Mouse (Mus musculus): ENCODE measurements around the gene Fbrs. TPM values are rescaled to one million over a fixed set of nuclear protein-coding genes. Genes with fewer than 3 reads are reported as not detected.

The Fbrs gene
- polyA plus RNA-seq, 1 experiment from 2014 or later = 9.0 TPM

- DNase-seq (ENCODE audit: low spot score) = no peak
- Histone ChIP-seq H3K9me3 (no peaks in the 10 kb centered on the region), H3K27ac (replicated peaks) (no peak overlapping the region), H3K4me3 (no peak overlapping the region), H3K27me3 (replicated peaks; ENCODE audit: low read depth, poor library complexity, severe bottlenecking) (no peaks in the 10 kb centered on the region), H3K4me1 (peaks cover 7% of the 10 kb centered on the region; the same call in 1 of the 2 replicates), H3K36me3 (replicated peaks) (peaks cover 79% of the 10 kb centered on the region)
- 96% methylated on average over 4 of the region's 4 CpGs for WGBS
Observed at GRCm38 (mm10) chr7:127466606-127467005, 12.4 kb upstream of the Fbrs start.

GRCm38 (mm10) chr7:127470011-127470715 is 8.8 kb upstream of the Fbrs start:
- 10% methylated on average over 10 of the region's 10 CpGs for WGBS
- peaks cover 18% of the 10 kb centered on the region for H3K4me1 ChIP-seq
- DNase-seq (ENCODE audit: low spot score) = peak; percentile 60
- peaks cover 67% of the 10 kb centered on the region for H3K36me3 ChIP-seq (replicated peaks)
- peak overlapping the region; percentile 92 for H3K4me3 ChIP-seq
- H3K27ac ChIP-seq (replicated peaks) = peak overlapping the region; percentile 95
- no peaks in the 10 kb centered on the region for H3K27me3 ChIP-seq (replicated peaks; ENCODE audit: low read depth, poor library complexity, severe bottlenecking)
- H3K9me3 ChIP-seq = no peaks in the 10 kb centered on the region

- peaks cover 67% of the 10 kb centered on the region for H3K36me3 ChIP-seq (replicated peaks)
- WGBS = under 1% methylated on average over 46 of the region's 46 CpGs
- no peaks in the 10 kb centered on the region for H3K27me3 ChIP-seq (replicated peaks; ENCODE audit: low read depth, poor library complexity, severe bottlenecking)
- H3K4me1 ChIP-seq = peaks cover 18% of the 10 kb centered on the region
- peak overlapping the region; percentile 95 for H3K27ac ChIP-seq (replicated peaks)
- peak overlapping the region; percentile 92 for H3K4me3 ChIP-seq
- H3K9me3 ChIP-seq = no peaks in the 10 kb centered on the region
- DNase-seq (ENCODE audit: low spot score) = peak; percentile 93
Observed at GRCm38 (mm10) chr7:127470743-127471645, 8.0 kb upstream of the Fbrs start.

- 0% methylated on average over 25 of the region's 25 CpGs for WGBS
- no peaks in the 10 kb centered on the region for H3K27me3 ChIP-seq (replicated peaks; ENCODE audit: low read depth, poor library complexity, severe bottlenecking)
- H3K9me3 ChIP-seq = no peaks in the 10 kb centered on the region
- peaks cover 22% of the 10 kb centered on the region for H3K4me1 ChIP-seq
- H3K36me3 ChIP-seq (replicated peaks) = peaks cover 67% of the 10 kb centered on the region
- DNase-seq (ENCODE audit: low spot score) = no peak
- peak overlapping the region; percentile 95 for H3K27ac ChIP-seq (replicated peaks)
- H3K4me3 ChIP-seq = peak overlapping the region; percentile 92
Observed at GRCm38 (mm10) chr7:127471646-127472010, 7.4 kb upstream of the Fbrs start.

- no peak for DNase-seq (ENCODE audit: low spot score)
- 2% methylated on average over 7 of the region's 7 CpGs for WGBS
- H3K27ac ChIP-seq (replicated peaks) = peak overlapping the region; percentile 95
Observed at GRCm38 (mm10) chr7:127472060-127472459, 6.9 kb upstream of the Fbrs start.

GRCm38 (mm10) chr7:127473705-127474104 is 5.3 kb upstream of the Fbrs start:
- H3K4me3 ChIP-seq = 0 out of 2 replicates have a peak overlapping the region, but pooled peaks have one; percentile 6
- no peaks in the 10 kb centered on the region for H3K27me3 ChIP-seq (replicated peaks; ENCODE audit: low read depth, poor library complexity, severe bottlenecking)
- H3K36me3 ChIP-seq (replicated peaks) = peaks cover 52% of the 10 kb centered on the region
- no peaks in the 10 kb centered on the region for H3K9me3 ChIP-seq
- H3K27ac ChIP-seq (replicated peaks) = no peak overlapping the region
- no peak for DNase-seq (ENCODE audit: low spot score)
- WGBS = 87% methylated on average over 5 of the region's 5 CpGs
- H3K4me1 ChIP-seq = peaks cover 33% of the 10 kb centered on the region

More at GRCm38 (mm10) chr7:127472060-127472459, 6.9 kb upstream of the Fbrs start:
- peaks cover 67% of the 10 kb centered on the region for H3K36me3 ChIP-seq (replicated peaks)
- no peaks in the 10 kb centered on the region for H3K27me3 ChIP-seq (replicated peaks; ENCODE audit: low read depth, poor library complexity, severe bottlenecking)
- no peaks in the 10 kb centered on the region for H3K9me3 ChIP-seq
- H3K4me1 ChIP-seq = peaks cover 26% of the 10 kb centered on the region
- peak overlapping the region; percentile 92 for H3K4me3 ChIP-seq

- no peak overlapping the region for H3K27ac ChIP-seq (replicated peaks)
- H3K27me3 ChIP-seq (replicated peaks; ENCODE audit: low read depth, poor library complexity, severe bottlenecking) = no peaks in the 10 kb centered on the region
- H3K4me3 ChIP-seq = no peak overlapping the region
- no peaks in the 10 kb centered on the region for H3K9me3 ChIP-seq
- H3K4me1 ChIP-seq = peaks cover 37% of the 10 kb centered on the region
- 91% methylated on average over 6 of the region's 6 CpGs for WGBS
- peaks cover 44% of the 10 kb centered on the region for H3K36me3 ChIP-seq (replicated peaks)
- no peak for DNase-seq (ENCODE audit: low spot score)
Observed at GRCm38 (mm10) chr7:127474378-127475070, 4.5 kb upstream of the Fbrs start.

GRCm38 (mm10) chr7:127475186-127475740 is 3.7 kb upstream of the Fbrs start:
- no peaks in the 10 kb centered on the region for H3K9me3 ChIP-seq
- no peak for DNase-seq (ENCODE audit: low spot score)
- H3K36me3 ChIP-seq (replicated peaks) = peaks cover 47% of the 10 kb centered on the region
- no peak overlapping the region for H3K27ac ChIP-seq (replicated peaks)
- 0 out of 2 replicates have a peak overlapping the region, but pooled peaks have one; percentile 16 for H3K4me3 ChIP-seq
- H3K4me1 ChIP-seq = peaks cover 39% of the 10 kb centered on the region
- H3K27me3 ChIP-seq (replicated peaks; ENCODE audit: low read depth, poor library complexity, severe bottlenecking) = no peaks in the 10 kb centered on the region
- 93% methylated on average over 11 of the region's 11 CpGs for WGBS

GRCm38 (mm10) chr7:127476336-127476735 is 2.7 kb upstream of the Fbrs start:
- H3K4me1 ChIP-seq = peaks cover 47% of the 10 kb centered on the region
- H3K27me3 ChIP-seq (replicated peaks; ENCODE audit: low read depth, poor library complexity, severe bottlenecking) = no peaks in the 10 kb centered on the region
- H3K4me3 ChIP-seq = 0 out of 2 replicates have a peak overlapping the region, but pooled peaks have one; percentile 99
- H3K36me3 ChIP-seq (replicated peaks) = peaks cover 58% of the 10 kb centered on the region
- H3K27ac ChIP-seq (replicated peaks) = no peak overlapping the region
- no peaks in the 10 kb centered on the region for H3K9me3 ChIP-seq
- no peak for DNase-seq (ENCODE audit: low spot score)
- 96% methylated on average over 11 of the region's 11 CpGs for WGBS

GRCm38 (mm10) chr7:127476855-127477254 is 2.1 kb upstream of the Fbrs start:
- H3K27ac ChIP-seq (replicated peaks) = no peak overlapping the region
- peaks cover 42% of the 10 kb centered on the region for H3K4me1 ChIP-seq
- peak overlapping the region; percentile 99 for H3K4me3 ChIP-seq
- WGBS = 85% methylated on average over 4 of the region's 4 CpGs
- peaks cover 63% of the 10 kb centered on the region for H3K36me3 ChIP-seq (replicated peaks)
- no peak for DNase-seq (ENCODE audit: low spot score)
- no peaks in the 10 kb centered on the region for H3K9me3 ChIP-seq
- no peaks in the 10 kb centered on the region for H3K27me3 ChIP-seq (replicated peaks; ENCODE audit: low read depth, poor library complexity, severe bottlenecking)

GRCm38 (mm10) chr7:127477687-127478634 is 1.0 kb upstream of the Fbrs start:
- Histone ChIP-seq H3K27ac (replicated peaks) (peak overlapping the region; percentile 94), H3K36me3 (replicated peaks) (peaks cover 72% of the 10 kb centered on the region), H3K4me3 (peak overlapping the region; percentile 99), H3K27me3 (replicated peaks; ENCODE audit: low read depth, poor library complexity, severe bottlenecking) (no peaks in the 10 kb centered on the region), H3K9me3 (no peaks in the 10 kb centered on the region), H3K4me1 (peaks cover 34% of the 10 kb centered on the region)
- WGBS = under 1% methylated on average over 50 of the region's 50 CpGs
- peak; percentile 98 for DNase-seq (ENCODE audit: low spot score)

All from embryonic facial prominence, embryonic 10.5 days (tissue).